ENCODE assay signal across 9 mouse cellular contexts in the genomic region with DNA sequence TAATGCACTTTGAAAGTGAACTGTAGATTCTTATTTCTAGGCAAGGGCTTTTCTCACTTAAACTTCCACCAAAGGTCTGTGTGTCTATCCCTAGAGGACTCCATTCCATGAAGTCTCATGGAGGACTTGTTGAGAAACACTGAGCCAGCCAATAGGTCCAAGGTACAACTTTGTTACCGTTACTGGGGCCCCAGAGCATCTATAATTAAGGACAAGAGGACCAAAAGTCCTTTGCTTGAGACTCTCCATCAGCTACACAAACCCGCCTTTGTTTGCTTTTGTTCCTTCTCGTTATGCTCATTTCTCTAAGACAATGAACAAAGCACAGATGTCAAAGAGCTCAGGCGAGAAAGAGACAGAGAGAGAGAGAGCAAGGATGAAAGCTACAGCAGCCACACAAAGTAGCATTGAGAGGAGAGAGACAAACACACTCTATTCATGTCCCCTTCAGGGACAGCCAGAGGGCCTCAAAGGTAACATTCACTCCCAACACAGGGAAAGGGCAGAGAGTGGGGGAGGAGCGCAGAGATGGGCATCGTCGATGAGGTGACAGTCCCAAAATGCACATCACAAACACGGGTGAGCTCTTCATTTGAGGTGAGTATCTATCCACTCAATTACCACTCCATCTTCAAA.
A peak's percentile ranks its signal among the peaks of the same experiment; 100 is the strongest.
DNase-seq lines count a peak whose midpoint lies in the region; ATAC-seq lines count a peak whose summit lies in the region.
"Had no signal": no experiment of that assay in that cellular context is flagged by ENCODE, and none has a peak within 500 bp of the region (broad histone marks: within the 10 kb centered on the region; RNA-seq: fewer than 3 reads in every experiment).

No protein-coding gene starts in this region.

- no peak overlapping the region for H3K4me3 ChIP-seq in heart, embryonic 16.5 days (ENCODE audit: low read length)
- H3K4me3 ChIP-seq in forebrain, embryonic 10.5 days, result no peak overlapping the region
- no peak overlapping the region for H3K4me3 ChIP-seq in limb, embryonic 10.5 days
- H3K4me3 ChIP-seq in neural tube, embryonic 15.5 days (replicated peaks), result no peak overlapping the region
- H3K4me3 ChIP-seq: limb, embryonic 13.5 days had no signal

- 49% methylated on average over 8 of the region's 8 CpGs for WGBS in heart, embryonic 16.5 days
- 9% methylated on average over 8 of the region's 8 CpGs for WGBS in forebrain, embryonic 10.5 days
- 46% methylated on average over 8 of the region's 8 CpGs for WGBS in limb, embryonic 10.5 days
- whole genome bisulfite sequencing in neural tube, embryonic 15.5 days, result 9% methylated on average over 8 of the region's 8 CpGs

- DNase-seq in heart, adult 8-10 months (ENCODE audit: low spot score), result no peak
- peak; percentile 18 for DNase-seq in forebrain, embryonic 10.5 days (ENCODE audit: extremely low spot score, low spot score)
- DNase-seq in limb, embryonic 10.5 days (ENCODE audit: low spot score), result no peak
- no peak for DNase-seq in natural killer cell, adult 2 months (ENCODE audit: low spot score in 2 of 2)
- DNase-seq in thymus, postnatal 36 days, result no peak
- no peak for DNase-seq in spleen, adult 12 weeks (ENCODE audit: low spot score)

- H3K36me3 ChIP-seq in heart, embryonic 16.5 days (ENCODE audit: control insufficient read depth, insufficient read depth), result no peaks in the 10 kb centered on the region
- no peaks in the 10 kb centered on the region for H3K36me3 ChIP-seq in forebrain, embryonic 10.5 days (replicated peaks)
- H3K36me3 ChIP-seq in limb, embryonic 10.5 days, result no peaks in the 10 kb centered on the region
- no peaks in the 10 kb centered on the region for H3K36me3 ChIP-seq in neural tube, embryonic 15.5 days
- H3K36me3 ChIP-seq: limb, embryonic 13.5 days had no signal

- H3K27me3 ChIP-seq in heart, embryonic 16.5 days (ENCODE audit: control insufficient read depth, insufficient read depth, low read length), result no peaks in the 10 kb centered on the region
- peaks cover 35% of the 10 kb centered on the region for H3K27me3 ChIP-seq in forebrain, embryonic 10.5 days (ENCODE audit: poor library complexity, severe bottlenecking)
- no peaks in the 10 kb centered on the region for H3K27me3 ChIP-seq in limb, embryonic 10.5 days (ENCODE audit: low read depth, poor library complexity, severe bottlenecking)
- no peaks in the 10 kb centered on the region for H3K27me3 ChIP-seq in neural tube, embryonic 15.5 days (replicated peaks)
- H3K27me3 ChIP-seq: limb, embryonic 13.5 days had no signal

- H3K4me1 ChIP-seq in heart, embryonic 16.5 days (ENCODE audit: control insufficient read depth, insufficient read depth, low read length), result peaks cover 6% of the 10 kb centered on the region; the same call in 1 of the 2 replicates
- peaks cover 33% of the 10 kb centered on the region for H3K4me1 ChIP-seq in forebrain, embryonic 10.5 days
- peaks cover 18% of the 10 kb centered on the region for H3K4me1 ChIP-seq in limb, embryonic 10.5 days
- H3K4me1 ChIP-seq in neural tube, embryonic 15.5 days, result peaks cover 20% of the 10 kb centered on the region

- no peak overlapping the region for H3K9ac ChIP-seq in heart, embryonic 16.5 days (ENCODE audit: low read length)
- no peak overlapping the region for H3K9ac ChIP-seq in neural tube, embryonic 15.5 days (replicated peaks)
- H3K9ac ChIP-seq: limb, embryonic 13.5 days had no signal

- ATAC-seq in heart, embryonic 16.5 days (replicated peaks; ENCODE audit: extremely low read depth, insufficient read depth, low FRiP score), result no peak
- ATAC-seq in neural tube, embryonic 15.5 days (ENCODE audit: low FRiP score), result peak; percentile 46; the same call in 1 of the 2 replicates

- H3K4me2 ChIP-seq in heart, embryonic 16.5 days (ENCODE audit: low read depth, low read length), result no peak overlapping the region
- H3K4me2 ChIP-seq in neural tube, embryonic 15.5 days, result no peak overlapping the region
- H3K4me2 ChIP-seq: limb, embryonic 13.5 days had no signal

- H3K27ac ChIP-seq in heart, embryonic 16.5 days (ENCODE audit: low read length), result peak overlapping the region; percentile 29
- H3K27ac ChIP-seq in forebrain, embryonic 10.5 days, result peak overlapping the region; percentile 64; the same call in 1 of the 2 replicates
- H3K27ac ChIP-seq in limb, embryonic 10.5 days, result peak overlapping the region; percentile 51
- peak overlapping the region; percentile 76 for H3K27ac ChIP-seq in neural tube, embryonic 15.5 days (replicated peaks)
- H3K27ac ChIP-seq: limb, embryonic 13.5 days had no signal

- H3K9me3 ChIP-seq in heart, embryonic 16.5 days (replicated peaks; ENCODE audit: control insufficient read depth, low read length), result no peaks in the 10 kb centered on the region
- no peaks in the 10 kb centered on the region for H3K9me3 ChIP-seq in forebrain, embryonic 10.5 days
- no peaks in the 10 kb centered on the region for H3K9me3 ChIP-seq in limb, embryonic 10.5 days (replicated peaks)
- H3K9me3 ChIP-seq in neural tube, embryonic 15.5 days (replicated peaks), result no peaks in the 10 kb centered on the region
- H3K9me3 ChIP-seq: limb, embryonic 13.5 days had no signal
